Mouse (Mus musculus) erythroblast, embryonic 14.5 days (primary cell): ENCODE data around the gene Zbtb21. TPM values are rescaled to one million over a fixed set of nuclear protein-coding genes. Genes with fewer than 3 reads are reported as not detected.
"Not testable (repeated sequence)": the region's sequence is repeated elsewhere in the genome, so short reads cannot be mapped to it uniquely, and the experiment has no call there.

Source experiments
- H3K27me3 ChIP-seq: 2 replicates; pipeline ENCODE4 v1.6.1; 2012; ENCODE audit warnings: inconsistent platforms; ENCODE audit not compliant: control insufficient read depth
- H3K36me3 ChIP-seq: 2 replicates; pipeline ENCODE4 v1.6.1; 2012; ENCODE audit warnings: mild to moderate bottlenecking, inconsistent platforms; ENCODE audit not compliant: control insufficient read depth
- H3K4me1 ChIP-seq: 2 replicates; pipeline ENCODE4 v1.6.1; 2012; ENCODE audit warnings: inconsistent platforms; ENCODE audit not compliant: control insufficient read depth
- H3K4me3 ChIP-seq: replicated peaks from 2 replicates; pipeline ENCODE3; 2012; ENCODE audit warnings: moderate library complexity, mild to moderate bottlenecking, inconsistent platforms
- H3K9me3 ChIP-seq: 2 replicates; pipeline ENCODE4 v1.6.1; 2012; ENCODE audit warnings: low read length, inconsistent platforms, mixed read lengths; ENCODE audit not compliant: control insufficient read depth
- GATA1 ChIP-seq: IDR thresholded peaks from 2 replicates; pipeline ENCODE4 v1.6.1; 2012; ENCODE audit warnings: low read length, inconsistent platforms, mixed read lengths
- TAL1 ChIP-seq: IDR thresholded peaks from 3 replicates; pipeline ENCODE4 v1.6.1; 2012; ENCODE audit warnings: low read length, inconsistent platforms, mixed read lengths
- polyA plus RNA-seq: library from polyadenylated mRNA; stranded (reverse); fragments of >175 nt; gene quantifications from 2 replicates; pipeline ENCODE4 v1.2.3, GENCODE M21; 2012

The Zbtb21 gene
- polyA plus RNA-seq, 1 experiment: 1.5 TPM

DNA sequence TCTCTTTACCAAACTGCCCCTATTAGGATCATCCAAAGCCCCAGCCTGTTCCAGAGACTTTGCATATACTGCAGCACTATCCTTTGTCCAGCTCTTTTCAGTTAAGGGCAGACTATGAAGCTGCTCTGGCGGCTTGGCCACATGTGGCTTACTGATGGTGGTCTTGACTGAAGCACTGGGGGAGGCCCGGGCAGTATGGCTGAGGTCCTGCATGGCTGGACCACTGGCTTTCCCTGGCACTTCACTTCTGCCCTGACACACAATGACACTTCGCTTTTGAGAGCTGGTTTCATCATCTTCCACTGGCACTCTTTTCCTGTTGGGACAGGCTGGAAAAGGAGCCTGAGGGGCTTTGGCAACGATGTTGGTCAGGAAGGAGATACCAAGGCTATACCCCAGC lies 10.1 kb downstream of the Zbtb21 start:
- Histone ChIP-seq H3K4me3 (no peak overlapping the region), H3K4me1 (peaks cover 57% of the 10 kb centered on the region), H3K27me3 (no peaks in the 10 kb centered on the region), H3K36me3 (peaks cover 61% of the 10 kb centered on the region), H3K9me3 (no peaks in the 10 kb centered on the region)
- TF ChIP-seq GATA1: no peak

DNA sequence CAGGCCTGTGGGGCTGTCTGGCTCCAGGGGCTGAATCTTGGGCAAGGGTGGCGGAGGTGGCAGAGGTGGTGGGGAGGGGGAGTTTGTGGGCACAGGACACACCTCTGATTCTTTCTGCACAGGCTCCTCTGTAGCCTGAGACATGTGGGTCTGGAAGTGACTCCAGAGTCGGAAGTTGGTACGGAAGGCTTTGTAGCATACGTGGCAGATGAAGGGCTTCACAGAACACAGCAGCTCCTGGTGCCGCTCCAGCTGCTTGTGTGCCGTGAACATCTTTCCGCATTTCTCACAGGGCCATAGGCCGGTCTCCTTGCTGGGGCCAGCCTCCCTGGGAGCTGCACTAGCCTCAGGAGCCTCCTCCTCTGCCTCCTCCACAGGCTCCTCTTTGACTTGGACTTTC lies 12.4 kb downstream of the Zbtb21 start:
- Histone ChIP-seq H3K9me3 (no peaks in the 10 kb centered on the region), H3K27me3 (no peaks in the 10 kb centered on the region), H3K4me1 (peaks cover 41% of the 10 kb centered on the region), H3K4me3 (no peak overlapping the region), H3K36me3 (peaks cover 46% of the 10 kb centered on the region)
- TF ChIP-seq GATA1: no peak
- no peak for TF ChIP-seq TAL1

DNA sequence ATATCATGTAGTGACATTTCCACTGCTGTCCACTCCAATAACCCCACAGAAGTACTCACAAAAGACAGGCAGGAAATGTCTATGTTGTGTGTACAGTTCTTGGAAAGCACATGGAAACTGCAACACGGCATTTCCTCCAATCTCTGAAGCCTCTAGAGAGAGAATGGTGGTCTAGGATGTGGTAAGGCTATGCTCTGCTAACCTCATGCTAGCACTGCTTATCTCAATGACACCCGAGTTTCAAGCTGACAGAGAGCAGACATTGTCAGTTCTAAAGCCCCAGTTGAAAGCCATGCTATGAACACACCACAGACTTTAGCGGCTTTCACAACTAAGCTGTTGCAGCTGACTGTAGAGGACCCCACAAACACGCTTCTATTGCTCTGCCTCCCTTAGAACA lies 13.6 kb downstream of the Zbtb21 start:
- H3K36me3 ChIP-seq: peaks cover 40% of the 10 kb centered on the region
- no peak overlapping the region for H3K4me3 ChIP-seq
- no peaks in the 10 kb centered on the region for H3K9me3 ChIP-seq
- no peaks in the 10 kb centered on the region for H3K27me3 ChIP-seq
- peaks cover 29% of the 10 kb centered on the region for H3K4me1 ChIP-seq
- TF ChIP-seq GATA1 (no peak), TAL1 (no peak)

DNA sequence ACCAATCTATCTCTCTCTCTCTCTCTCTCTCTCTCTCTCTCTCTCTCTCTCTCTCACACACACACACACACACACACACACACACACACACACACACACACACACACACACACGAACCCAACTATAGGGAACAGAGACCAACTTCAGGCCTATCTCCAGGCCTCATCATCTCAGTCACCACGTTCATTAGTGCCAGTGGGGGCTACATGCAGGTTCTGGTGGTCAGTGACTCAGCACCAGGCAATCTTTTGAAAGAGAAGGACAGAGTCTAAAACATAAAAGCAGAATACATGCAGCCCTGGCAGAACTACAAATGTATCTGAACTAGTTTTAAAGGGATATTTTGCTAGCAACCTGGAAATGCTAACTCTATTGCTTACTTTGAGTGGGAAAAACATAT lies 15.4 kb downstream of the Zbtb21 start:
- H3K27me3 ChIP-seq, H3K4me3 ChIP-seq, H3K9me3 ChIP-seq: not testable (repeated sequence)
- Histone ChIP-seq H3K36me3 (peaks cover 29% of the 10 kb centered on the region), H3K4me1 (peaks cover 11% of the 10 kb centered on the region)

DNA sequence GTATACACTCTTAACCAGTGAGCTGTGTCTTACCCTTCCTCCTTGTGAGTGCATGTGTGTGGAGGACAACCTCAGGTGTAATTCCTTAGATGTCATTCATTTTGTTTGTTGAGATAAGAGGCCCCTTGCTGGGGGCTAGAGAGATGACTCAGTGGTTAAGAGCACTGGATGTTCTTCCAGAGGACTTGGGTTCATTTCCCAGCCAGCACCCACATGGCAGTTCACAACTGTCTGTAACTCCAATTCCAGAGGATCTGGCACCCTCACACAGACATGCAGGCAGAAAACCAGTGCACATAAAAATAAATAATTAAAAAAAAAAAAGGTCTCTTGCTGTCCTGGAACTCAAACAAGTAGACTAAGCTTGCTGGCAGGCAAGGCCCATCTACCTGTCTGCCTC lies 20.6 kb downstream of the Zbtb21 start:
- H3K27me3 ChIP-seq: no peaks in the 10 kb centered on the region
- no peaks in the 10 kb centered on the region for H3K36me3 ChIP-seq
- no peak overlapping the region for H3K4me3 ChIP-seq
- H3K4me1 ChIP-seq: no peaks in the 10 kb centered on the region
- TF ChIP-seq TAL1 (no peak), GATA1 (no peak)
- no peaks in the 10 kb centered on the region for H3K9me3 ChIP-seq

DNA sequence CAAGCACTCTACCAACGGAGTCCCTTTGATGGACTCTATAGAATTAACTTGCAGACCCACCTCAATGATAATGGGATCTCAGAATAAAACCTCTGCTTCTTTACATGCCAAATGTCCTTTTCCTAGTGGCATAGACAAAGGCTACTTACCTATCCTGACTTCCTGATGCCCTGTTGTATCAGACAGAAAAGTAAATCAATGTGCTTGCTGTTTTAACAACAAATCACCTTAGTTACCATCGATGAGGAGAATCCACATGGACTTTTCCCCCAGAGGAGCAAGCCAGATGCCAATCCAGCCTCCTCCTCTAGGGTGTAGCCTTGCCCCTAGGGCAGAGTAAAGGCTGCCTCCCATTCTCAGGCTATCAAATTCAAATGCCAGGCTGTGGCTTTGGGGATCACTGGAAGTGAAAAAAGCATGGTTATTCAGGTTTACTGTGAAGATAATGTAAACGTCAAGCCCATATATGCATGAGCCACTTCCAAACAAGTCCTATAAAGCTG lies 21.9 kb downstream of the Zbtb21 start:
- Histone ChIP-seq H3K4me3 (no peak overlapping the region), H3K9me3 (no peaks in the 10 kb centered on the region), H3K27me3 (no peaks in the 10 kb centered on the region), H3K36me3 (no peaks in the 10 kb centered on the region), H3K4me1 (no peaks in the 10 kb centered on the region)
- TF ChIP-seq GATA1: no peak
- no peak for TF ChIP-seq TAL1

DNA sequence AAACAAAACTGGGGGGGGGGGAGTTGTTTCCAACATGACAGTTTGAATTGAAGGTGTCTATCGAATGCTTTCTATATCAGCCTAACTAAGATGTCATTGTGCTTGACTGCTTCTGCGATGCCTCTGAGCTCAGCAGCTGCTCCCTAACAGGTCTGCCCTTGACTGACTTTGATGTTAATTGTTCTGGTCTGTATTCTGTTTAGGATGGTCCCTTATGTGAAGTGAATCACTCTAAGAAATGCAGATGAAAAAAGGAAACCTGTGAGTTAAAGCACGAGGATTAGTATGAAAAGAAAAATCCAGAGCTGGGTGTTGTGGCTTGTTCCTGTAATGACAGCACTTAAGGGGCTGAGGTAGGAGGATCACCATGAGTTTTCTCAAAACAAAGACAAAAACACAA lies 26.6 kb downstream of the Zbtb21 start:
- no peak overlapping the region for H3K4me3 ChIP-seq
- H3K4me1 ChIP-seq: no peaks in the 10 kb centered on the region
- TF ChIP-seq GATA1 (no peak), TAL1 (no peak)
- peaks cover 21% of the 10 kb centered on the region for H3K27me3 ChIP-seq
- H3K36me3 ChIP-seq: no peaks in the 10 kb centered on the region
- H3K9me3 ChIP-seq: no peaks in the 10 kb centered on the region

DNA sequence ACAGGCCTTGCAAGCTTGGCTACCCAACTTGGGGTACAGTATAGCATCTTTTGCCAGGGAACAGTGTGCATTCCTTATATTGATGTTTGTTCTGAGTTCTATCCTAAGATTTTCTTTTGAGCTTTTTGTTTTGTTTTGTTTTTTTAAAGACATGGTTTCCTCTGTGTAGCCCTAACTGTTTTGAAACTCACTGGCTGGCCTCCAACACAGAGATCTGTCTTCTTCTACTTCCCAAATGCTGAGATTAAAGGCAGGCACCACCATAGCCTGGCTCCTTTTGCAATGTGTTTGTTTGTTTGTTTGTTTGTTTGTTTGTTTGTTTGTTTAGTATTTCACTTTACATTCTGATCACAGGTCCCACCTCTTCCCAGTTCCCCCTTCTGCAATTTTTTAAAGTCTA lies 32.2 kb downstream of the Zbtb21 start:
- H3K36me3 ChIP-seq: no peaks in the 10 kb centered on the region
- TF ChIP-seq GATA1 (no peak), TAL1 (no peak)
- no peaks in the 10 kb centered on the region for H3K9me3 ChIP-seq
- peaks cover 10% of the 10 kb centered on the region for H3K4me1 ChIP-seq
- peaks cover 24% of the 10 kb centered on the region for H3K27me3 ChIP-seq
- H3K4me3 ChIP-seq: no peak overlapping the region

DNA sequence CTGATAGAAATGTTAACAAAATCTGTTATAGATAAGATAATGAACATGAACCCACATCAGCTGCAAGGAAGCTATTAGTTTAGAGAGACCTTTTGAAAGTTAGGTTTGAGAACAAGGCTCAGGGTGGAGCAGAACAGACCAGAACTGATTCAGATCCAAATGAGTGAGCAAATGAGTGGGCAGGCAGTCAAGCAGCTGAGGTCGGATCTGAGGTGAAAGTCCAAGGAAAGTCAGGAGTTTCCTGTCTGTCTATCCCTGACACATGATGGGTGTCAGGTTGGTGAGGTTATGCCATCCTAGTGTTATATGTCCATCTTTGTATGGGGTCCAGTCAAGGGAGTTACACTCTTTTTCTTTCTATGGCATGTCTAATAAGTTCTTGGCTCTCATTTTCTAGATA lies 32.9 kb downstream of the Zbtb21 start:
- Histone ChIP-seq H3K4me3 (no peak overlapping the region), H3K36me3 (no peaks in the 10 kb centered on the region), H3K4me1 (peaks cover 11% of the 10 kb centered on the region), H3K27me3 (peaks cover 24% of the 10 kb centered on the region), H3K9me3 (no peaks in the 10 kb centered on the region)
- no peak for TF ChIP-seq GATA1
- TF ChIP-seq TAL1: no peak

DNA sequence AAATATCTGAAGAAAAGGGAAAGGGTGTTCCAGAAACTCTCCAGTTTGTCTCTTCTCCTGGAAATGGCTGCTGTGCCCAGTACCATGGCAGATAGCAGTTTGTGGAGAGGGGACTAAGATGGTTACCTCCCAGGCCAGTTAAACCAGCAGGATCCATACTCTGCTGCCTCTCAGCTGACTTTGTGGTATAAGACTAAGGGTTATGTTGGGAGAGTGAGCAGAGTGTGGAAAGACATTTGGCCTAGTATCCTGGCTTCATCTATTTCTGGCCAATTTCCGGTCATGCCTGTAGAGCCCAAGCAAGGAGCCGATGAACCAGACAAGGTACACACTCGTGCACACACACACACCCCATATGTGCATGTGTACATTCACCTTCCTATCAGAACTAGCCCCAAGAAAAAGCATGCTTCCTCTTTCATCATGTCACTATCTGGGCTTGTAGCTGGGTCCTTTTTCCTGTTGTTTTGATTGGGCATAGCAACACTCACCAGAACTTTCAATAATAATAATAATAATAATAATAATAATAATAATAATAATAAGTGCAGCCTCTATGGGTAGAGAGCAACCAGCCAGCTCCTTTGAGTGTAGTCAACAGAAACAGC lies 35.0 kb downstream of the Zbtb21 start:
- H3K27me3 ChIP-seq: peaks cover 11% of the 10 kb centered on the region
- H3K9me3 ChIP-seq: no peaks in the 10 kb centered on the region
- peaks cover 17% of the 10 kb centered on the region for H3K4me1 ChIP-seq
- no peak for TF ChIP-seq TAL1
- TF ChIP-seq GATA1: no peak
- no peaks in the 10 kb centered on the region for H3K36me3 ChIP-seq
- H3K4me3 ChIP-seq: no peak overlapping the region
